Mouse (Mus musculus) embryonic stem cell, embryonic (primary cell): Measurements from ENCODE around the gene Ctsh.

ENCODE experiments used
- CTCF ChIA-PET, 4 experiments: fragments of 300-600 bp in 2 of 4; fragments of 350-600 bp in 2 of 4; sonication (Branson Sonifier 250); formaldehyde crosslinking; loops; one replicate each; lab custom pipeline; 2022; ENCODE audit warnings: inconsistent platforms in 2 of 4; lab: Charles Lee
- POLR2A ChIA-PET, 4 experiments: fragments of 300-600 bp in 2 of 4; fragments of 350-600 bp in 2 of 4; sonication (Branson Sonifier 250); formaldehyde crosslinking; loops; one replicate each; lab custom pipeline; 2022; ENCODE audit warnings: antibody characterized with exemption in 4 of 4, inconsistent platforms in 1 of 4; lab: Charles Lee

Gene Ctsh

DNA sequence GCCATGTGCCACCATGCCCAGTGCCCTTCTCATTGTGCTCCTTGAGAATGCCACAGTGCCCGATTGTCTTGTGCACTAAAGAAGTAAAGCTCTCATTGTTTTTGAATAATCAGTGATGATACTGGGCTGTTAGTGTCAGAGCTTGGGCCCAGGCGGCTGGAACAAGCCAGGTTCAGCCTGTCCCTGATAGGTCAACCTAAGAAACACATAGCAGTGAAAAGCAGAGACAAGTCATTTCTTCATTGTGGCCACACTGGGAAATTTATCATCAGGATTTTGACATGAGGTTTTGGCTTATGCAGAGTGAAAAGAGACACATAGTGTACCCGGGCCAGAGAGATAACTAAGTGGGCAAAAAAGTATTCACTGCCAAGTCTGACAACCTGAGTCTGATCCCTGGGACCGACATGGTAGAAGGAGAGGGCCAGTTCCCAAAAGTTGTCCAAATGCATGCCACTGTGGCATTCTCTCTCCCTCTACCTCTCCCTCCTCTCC, 68.3 kb downstream of the Ctsh start:
- ChIA-PET POLR2A (interaction anchor here in 2 of 4 experiments (0.9 to 9.4 kb wide), 6 partner anchors 7 to 39 kb away, joined by 3 to 252 read pairs (median 4); partner anchors contain the start of gene Morf4l1 (in 2 of the 2)), CTCF (interaction anchor here in 2 of 4 experiments (0.6 to 1.6 kb wide), 3 partner anchors 8 to 114 kb away, joined by 3 to 4 read pairs (median 3); no protein-coding TSS in a partner anchor)

DNA sequence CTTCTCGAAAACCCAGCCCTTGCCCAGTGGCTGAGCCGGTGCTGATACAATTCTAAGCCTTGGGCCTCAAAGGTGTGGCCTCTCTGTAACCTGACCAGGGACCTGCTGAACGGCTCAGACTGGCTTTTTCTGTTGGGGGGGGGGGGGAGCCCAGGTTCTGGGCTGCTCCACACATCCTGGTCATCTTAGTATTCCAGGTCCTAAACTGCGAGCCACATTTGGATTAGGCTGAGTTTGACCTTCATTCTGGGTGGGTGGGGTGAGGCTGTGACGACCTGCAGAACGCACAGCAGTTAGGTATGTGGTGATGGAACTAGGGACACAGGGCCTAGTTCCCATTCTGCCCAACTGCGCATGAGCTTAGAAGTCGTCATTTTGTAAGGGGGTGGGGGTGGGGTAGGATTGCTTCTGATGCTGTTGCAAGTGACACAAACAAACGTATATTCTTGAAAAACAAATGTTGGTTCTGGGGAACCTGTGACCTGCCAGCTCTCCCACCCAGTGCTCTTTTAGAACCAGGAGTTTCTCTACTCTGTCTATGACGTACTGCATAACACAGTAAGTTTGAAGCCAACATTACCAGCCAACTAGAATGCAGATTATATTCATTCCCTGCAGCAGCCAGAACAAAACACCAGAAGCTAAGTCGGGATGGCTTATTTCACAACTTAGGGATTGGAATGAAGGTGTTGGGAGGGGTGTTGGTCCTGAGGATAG, 70.4 kb downstream of the Ctsh start:
- POLR2A ChIA-PET = interaction anchor here (0.6 to 9.4 kb wide), 12 partner anchors 9 to 1654 kb away, joined by 3 to 252 read pairs (median 6); partner anchors contain the start of gene Morf4l1 (in 3 of the 4)
- CTCF ChIA-PET = interaction anchor here in 3 of 4 experiments (0.8 to 3.8 kb wide), 4 partner anchors 10 to 11 kb away, joined by 3 to 44 read pairs (median 9); partner anchors contain the start of gene Morf4l1 (in 1 of the 3)

- ChIA-PET POLR2A (interaction anchor here (0.6 to 9.4 kb wide), 8 partner anchors 9 to 238 kb away, joined by 3 to 252 read pairs (median 12); partner anchors contain the start of gene Morf4l1 (in 3 of the 4)), CTCF (interaction anchor here in 3 of 4 experiments (0.8 to 3.8 kb wide), 4 partner anchors 10 to 11 kb away, joined by 3 to 44 read pairs (median 9); partner anchors contain the start of gene Morf4l1 (in 1 of the 3))
Observed at GRCm38 (mm10) chr9:90124873-90125245, 70.9 kb downstream of the Ctsh start.
